Mouse (Mus musculus) retina, adult 2 months (tissue): ENCODE results near the gene Tmem189.
"Not testable (repeated sequence)": the region's sequence is repeated elsewhere in the genome, so short reads cannot be mapped to it uniquely, and the experiment has no call there.

Experiments used
- DNase-seq: peaks from one replicate; pipeline ENCODE4 v3.0.0-alpha.2; 2012; ENCODE audit warnings: low read depth, low spot score

Gene Tmem189

DNA sequence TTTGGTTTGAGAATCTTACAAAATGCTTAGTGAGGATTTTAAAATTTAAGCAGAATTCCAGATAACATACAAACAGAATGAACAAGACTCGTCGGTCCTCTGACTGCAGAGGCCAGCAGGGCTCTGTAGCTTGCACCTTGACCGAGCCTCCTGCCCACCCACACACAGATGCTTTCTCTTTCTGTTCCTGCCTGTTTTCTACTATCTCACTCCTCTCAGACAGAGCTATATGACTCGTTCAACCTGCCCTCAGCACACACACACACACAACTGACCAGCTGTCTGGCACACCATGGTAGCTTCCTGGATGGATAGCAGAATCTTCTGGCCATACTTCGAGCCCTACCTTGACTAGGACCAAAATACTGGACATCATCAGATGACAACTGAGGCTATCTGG is 66.7 kb downstream of the Tmem189 start:
- DNase-seq, result no peak

DNA sequence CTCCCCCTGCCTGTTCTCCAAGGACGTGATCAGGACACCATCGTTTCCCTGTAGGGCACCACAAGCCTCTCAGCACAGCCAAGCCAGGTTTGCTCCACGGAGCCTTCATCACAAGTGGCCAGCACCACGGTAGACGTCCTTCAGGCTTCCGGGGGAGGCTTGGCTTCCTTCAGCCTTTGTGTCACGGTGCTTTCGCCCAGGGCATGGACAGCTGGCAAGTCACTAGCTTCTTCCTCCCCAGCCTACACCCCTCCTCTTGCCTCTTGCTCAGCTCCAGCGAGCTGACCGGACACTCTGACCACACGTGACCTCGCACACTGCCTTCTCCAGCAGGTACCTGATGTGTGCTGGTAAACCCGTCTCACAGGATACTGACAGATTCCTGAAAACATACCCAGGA is 67.3 kb downstream of the Tmem189 start:
- no peak for DNase-seq

DNA sequence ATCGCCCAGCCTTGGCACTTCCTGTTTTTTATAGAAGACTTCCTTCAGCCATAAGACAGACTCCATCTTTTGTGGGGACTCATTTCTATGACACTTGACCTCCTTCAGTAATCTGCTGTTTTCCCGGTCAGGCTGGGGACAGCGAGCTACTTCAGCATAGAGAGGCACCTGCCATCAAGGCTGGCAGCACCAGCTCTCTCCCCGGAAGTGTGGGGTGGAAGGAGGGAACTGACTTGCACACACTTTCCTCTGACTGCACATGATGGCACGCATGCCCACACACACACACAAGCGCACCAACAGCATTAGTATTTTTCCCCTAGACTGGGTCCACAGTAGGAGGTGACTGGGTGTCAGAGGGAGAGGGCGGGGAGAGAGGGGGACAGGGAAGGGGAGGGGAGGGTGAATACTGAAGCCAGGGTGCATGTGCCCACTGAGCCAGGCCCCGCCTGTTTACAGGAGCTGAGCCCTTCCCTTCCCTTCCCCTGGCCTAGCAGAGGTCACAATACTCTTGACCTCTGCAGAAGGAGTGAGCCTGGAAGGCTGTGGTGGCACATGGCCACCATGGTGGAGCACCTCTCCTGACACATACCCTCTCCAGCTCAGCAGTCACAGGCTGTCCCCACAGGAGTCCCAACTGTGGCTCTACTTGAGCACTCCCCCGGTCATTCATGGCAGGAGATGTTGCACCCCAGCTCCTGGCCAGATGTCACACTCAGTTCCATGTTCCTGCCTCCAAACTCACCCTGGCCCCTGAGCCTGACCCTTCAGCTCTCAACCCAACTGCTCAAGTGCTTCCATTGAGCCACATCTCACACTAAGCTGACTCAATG is 68.2 kb downstream of the Tmem189 start:
- no peak for DNase-seq

DNA sequence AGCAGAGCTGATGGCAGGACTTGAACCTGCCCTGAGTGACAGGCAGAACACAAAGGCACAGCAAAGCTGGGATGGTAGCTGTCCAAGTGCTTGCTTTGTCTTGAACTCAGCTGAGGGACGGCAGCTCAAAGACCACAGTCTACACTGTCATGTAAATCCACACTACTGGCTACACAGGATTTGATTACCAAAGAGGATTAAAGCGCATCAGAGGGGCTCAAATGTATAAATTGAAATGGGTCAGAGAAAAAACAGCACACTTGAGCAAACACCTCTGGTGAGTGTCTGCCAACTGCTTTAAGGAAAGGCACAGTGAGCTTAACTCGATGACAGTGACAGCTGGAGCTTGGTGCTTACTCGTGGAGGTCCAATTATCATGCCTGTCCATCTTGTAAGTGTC is 72.2 kb downstream of the Tmem189 start:
- DNase-seq, result peak; percentile 32

DNA sequence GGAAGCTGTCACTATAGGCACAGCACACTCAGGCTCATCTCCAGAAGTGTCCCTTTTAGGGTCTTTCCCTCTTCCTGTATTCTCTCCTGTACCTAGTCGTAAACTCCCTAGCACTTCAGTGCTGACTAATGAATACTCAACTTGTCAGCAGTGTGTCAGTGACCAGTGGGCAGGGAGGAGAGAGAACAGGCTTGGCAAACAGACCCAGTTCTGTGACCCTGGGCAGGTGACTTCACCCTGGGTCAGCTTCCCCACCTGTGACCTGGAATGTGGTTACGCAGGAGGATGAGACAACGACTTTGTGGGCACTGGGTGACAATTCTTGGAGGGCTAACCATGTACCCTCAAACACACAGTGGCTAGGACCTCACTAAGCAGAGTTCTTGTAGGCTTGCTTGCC is 72.6 kb downstream of the Tmem189 start:
- no peak for DNase-seq

DNA sequence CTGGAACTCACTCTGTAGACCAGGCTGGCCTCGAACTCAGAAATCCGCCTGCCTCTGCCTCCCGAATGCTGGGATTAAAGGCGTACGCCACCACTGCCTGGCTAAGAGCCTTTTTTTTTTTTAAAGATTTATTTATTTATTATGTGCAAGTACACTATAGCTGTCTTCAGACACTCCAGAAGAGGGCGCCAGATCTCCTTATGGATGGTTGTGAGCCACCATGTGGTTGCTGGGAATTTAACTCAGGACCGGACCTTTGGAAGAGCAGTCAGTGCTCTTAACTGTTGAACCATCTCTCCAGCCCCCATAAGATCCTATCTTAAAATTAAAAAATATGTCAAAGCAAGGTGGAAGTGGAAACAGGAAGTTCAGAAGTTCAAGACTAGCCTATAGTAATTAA is 76.3 kb downstream of the Tmem189 start:
- DNase-seq, result not testable (repeated sequence)

DNA sequence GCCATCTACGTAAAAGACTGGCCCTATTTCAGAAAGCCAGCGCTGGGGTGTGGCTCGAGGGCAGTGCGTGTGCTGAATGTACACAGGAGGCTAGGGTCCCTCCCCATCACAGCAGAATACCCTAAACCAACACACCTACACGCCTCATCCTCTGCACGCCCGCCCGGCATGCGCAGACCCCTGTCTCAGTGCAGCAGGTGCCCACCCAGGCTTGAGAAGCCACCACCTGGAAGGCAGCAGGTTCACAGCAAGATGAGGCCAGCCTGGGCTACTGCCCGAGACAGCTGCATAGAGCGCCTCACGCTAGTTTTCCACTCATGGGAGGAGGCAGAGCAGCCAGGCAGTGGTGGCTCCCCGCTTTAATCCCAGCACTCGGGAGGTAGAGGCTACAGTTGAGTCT is 77.5 kb downstream of the Tmem189 start:
- DNase-seq, result no peak

DNA sequence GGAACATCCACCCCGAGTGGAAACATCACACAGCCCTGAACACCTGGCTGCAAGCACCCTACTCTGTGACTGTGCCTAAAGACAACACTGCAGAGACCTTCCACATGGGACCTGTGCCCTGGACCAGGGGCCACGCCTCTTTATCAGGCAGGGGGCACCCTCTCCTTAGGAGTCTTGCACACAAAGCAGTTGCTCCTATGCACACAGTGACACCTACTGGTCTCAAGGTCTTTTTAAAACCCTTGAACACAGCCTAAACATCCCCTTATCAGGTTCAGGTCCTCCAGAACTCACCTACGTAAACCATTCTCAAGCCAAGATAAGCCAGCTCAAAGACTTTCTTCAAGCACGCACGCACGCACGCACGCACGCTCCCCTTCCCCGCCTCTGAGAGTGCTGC is 78.3 kb downstream of the Tmem189 start:
- no peak for DNase-seq

DNA sequence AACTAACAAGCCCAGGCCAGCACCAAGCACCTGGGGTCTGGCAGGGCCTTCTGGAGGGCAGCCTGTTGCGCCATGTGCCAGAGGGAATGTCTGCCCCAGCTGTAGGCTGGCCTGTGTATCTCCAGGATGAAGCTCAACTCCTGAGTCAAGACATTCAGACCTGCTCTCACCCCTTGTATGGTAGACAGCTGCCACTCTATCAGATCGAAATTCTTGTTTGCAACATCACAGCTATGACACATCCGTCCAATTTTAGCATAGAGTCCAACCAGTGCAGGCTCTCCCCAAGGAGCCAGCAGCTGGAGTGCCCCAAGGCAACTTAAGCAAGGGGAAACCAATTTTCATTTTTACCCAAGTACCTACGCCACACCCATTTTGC is 82.9 kb downstream of the Tmem189 start:
- DNase-seq, result no peak

DNA sequence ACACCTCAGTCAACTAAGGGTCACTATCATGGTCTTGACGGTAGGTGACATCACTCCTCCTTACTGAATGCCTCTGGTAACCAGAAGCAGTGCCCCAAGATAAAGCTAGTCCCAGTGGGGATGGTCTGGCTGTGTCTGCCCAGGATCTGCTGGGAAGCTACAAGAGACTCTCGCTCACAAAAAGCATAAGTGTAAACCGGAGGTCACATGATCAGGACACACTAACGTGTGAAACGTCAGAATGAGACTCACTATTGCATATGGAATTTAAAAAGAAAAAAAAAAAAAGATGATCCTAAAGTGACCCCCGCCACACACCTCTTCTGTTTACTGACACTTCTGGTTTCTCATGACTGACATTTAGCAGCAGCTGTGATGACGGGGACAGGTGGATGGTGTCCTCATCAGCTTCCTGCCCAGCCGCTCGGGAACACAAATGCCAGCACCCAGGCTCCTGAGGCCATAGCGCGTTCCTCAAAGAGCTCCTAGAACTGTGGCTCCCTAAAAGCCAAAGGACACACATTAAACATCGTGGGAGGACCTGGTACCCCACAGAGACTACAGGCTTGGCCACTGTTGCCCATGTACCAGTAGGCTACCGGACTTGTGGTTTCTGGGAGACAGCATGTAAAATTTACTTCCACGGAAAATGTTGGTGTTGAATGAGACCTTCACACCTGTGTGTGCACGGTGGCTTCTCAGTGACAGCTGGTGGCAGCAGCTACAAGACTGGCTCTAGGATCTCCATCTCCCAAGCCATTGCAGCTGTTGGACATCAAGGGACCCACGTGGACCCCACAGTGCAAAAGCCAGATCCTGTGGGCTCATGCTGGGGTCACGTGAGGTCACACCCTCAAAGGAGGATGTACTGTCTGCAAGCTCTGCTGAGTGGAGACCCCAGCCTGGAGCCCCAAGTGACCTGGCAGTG is 83.5 kb downstream of the Tmem189 start:
- DNase-seq, result no peak

DNA sequence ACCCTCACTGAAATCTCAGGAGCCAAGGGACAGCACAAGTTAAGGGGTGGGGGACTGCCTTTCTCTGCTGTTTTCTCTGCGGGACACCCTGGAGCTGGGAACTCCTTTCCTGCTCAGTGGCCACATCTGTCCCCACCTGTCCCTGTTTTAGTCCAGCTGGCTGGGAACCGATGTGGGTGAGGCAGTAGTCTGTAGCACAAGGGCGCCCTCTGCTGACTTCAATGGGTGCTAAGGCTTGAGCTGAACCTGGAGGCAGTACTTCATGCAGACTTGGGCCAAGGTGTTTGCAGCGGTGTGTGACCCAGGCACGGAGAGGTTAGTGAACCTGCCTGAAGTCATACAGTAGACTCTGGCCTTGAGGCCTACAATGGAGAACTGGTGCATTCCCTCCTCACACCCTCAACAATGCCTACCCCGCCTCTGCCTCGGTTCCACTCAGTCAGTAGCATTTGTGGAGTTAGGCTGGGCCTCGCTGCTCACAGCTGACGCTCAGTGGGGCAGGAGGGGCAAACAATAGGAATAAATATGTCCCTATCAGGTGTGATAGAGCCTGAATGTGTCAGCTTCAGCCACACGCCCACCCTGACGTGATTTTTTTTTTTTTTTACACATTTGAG is 84.3 kb downstream of the Tmem189 start:
- DNase-seq, result peak; percentile 58

DNA sequence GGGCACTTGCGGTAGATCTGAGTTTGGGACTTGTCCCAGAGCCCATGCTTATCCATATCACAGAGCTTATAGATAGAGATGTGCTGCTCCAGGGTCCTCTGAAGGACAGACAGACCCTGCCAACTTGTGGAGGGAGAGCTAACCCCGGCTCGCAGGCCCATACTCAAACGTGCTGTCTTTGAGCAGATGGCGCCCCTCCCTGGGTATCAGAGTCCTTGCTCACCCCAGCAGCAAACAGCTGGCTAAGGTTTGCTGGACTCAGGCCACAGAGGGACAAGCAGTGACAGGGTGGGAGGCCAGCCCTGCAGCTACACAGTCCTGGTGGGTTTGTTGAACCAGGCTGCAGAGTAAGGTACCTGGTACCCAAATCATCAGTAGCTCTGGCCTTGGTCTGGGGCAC is 86.6 kb downstream of the Tmem189 start:
- no peak for DNase-seq

DNA sequence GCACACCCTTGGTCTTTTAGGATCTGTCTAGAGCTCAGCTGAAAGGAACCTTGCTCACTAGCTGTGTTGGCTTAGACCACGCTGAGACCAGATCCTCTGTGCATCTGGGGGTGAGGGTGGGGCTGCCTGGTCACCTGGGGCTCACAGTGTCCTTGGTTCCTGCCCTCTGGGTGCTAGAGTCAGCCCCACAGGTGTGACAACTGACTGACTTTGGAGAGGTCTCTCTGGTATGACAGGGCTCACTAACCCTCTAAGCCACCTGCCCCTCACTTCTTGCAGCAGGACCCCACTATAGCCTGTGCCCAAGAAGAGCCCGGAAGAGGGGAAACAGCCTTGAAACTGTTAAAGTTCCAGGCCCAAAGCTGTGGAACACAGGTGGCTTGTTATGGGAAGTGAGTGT is 87.3 kb downstream of the Tmem189 start:
- DNase-seq, result no peak

DNA sequence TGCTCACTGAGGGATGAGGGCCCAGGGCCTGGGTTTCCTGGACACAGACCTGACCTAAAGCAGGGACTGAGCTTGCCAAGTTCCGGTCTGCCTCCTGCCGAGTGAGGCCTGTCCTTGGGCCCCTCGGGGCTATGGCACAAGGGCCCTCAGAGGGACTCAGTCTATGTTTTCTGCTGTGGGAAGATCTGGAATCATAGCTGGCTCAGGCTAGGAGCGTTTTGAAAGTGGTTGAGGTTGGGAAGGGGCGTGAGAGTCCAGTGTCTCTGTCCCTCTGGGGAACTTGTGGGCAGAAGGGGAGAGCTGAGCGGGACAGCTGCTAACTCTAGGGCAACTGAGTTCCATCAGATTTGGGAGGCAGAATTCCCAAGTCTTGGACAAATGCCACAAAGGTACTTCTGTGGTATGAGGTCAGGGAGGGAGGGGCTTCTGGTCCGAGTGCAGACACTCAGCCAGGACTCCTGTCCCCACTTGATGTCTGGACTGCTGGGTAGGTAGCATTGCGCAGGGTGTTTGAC is 89.1 kb downstream of the Tmem189 start:
- no peak for DNase-seq

DNA sequence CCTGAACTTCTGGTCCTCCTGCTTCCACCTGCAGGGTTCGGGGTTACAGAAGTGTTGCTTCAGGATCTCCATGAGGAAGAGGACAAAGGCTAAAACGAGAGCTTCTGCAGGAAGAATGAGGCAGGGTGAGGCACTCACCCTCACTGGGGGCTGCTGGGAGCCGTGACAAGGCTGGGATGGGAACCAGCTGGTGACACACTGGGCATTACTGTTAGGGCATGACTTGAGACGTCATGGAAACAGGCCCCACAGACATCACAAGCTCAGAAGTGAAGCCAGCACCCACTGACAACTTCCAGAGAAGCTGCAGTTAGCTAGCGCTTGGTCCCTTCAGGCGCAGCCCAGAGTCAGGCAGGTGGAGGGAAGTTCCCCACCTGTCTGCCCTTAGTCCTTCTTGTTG is 89.7 kb downstream of the Tmem189 start:
- DNase-seq, result no peak

DNA sequence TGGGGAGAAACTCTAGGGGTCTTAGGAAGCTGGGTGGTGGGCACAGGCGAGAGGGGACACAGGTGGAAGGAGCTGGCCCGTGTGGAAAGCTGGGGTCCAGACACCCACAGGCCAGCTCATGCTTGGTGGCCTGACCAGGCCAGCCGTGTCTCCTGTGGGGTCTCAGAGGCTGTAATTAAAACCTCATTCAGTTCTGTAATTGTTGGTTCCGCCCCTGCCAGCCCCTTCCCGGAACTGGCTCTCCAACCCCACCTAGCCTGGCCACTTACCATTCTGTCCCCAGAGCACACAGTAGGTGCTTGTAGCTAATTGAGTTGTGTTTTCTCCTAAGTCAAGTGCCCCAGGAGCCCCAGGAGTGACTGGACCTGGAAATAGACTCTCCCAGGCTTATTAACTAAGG is 90.4 kb downstream of the Tmem189 start:
- DNase-seq, result no peak

DNA sequence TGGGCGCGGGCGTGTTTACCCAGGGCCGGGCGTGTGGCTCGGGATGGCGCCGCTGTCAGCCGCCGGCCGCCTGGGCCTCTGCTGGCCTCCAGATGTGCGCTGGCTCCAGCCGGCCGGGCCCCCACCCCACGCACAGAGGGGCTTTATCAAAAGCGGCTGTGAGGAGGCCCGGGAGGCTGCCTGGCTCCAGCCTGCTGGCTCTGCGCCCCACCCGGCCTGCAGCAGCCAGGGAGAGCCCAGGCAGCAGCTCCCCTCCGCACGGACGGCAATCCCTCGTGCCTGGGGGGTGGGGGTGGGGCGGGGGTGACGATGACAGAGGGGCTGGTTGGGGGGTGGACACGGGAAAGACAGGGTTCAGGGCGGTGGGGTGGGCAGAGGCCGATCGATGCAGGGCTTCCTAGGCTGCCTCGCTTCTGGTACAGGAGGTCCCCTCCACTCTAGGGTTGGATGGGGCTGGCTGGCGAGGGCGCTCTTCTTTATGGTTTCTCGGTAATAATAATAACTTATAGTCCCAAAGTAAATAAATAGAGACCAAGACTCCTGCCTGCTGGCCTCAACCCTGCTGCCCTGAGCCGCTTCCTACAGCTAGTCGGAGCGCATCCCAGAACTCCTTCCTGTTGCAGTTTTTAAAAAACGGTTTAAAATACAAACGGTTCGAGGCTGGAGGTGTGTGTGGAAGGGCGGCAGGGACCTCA is 92.0 kb downstream of the Tmem189 start:
- DNase-seq, result no peak

DNA sequence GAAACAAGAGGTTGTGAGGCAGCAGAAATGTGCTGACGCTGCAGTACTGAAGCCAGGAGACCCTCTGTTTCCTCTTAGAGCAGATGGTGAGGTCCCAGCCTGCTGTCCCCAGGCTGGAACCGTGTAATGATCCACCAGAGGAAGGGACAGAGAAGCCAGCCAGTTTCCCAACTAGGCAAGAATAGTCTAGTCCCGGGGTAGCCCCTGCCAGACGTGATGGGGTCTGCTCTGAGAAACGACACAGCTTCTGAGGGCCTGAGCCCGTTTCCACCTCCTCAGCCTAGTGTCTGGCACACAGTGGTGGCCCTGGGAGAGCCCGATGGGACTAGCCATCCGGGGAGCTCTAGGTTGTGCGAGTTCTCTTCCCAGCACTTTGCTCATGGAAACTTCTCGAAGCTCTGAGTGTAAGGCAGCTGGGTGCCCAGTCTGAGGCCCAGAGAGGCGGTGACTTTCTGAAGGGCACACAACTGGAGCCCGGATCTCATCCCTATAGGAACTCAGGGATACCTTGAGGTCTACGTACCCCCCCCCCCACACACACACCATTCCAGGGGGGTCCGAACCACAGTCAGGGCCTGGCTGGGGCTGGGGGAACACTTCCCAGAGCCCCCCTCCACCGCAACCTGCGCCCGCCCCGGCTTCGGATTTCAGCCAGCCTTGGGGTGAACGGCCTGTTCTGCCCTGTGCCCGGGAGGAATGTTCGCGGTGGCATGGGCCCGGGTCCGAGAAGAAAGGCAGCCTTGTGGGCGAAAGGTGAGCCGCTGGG is 92.7 kb downstream of the Tmem189 start:
- no peak for DNase-seq

DNA sequence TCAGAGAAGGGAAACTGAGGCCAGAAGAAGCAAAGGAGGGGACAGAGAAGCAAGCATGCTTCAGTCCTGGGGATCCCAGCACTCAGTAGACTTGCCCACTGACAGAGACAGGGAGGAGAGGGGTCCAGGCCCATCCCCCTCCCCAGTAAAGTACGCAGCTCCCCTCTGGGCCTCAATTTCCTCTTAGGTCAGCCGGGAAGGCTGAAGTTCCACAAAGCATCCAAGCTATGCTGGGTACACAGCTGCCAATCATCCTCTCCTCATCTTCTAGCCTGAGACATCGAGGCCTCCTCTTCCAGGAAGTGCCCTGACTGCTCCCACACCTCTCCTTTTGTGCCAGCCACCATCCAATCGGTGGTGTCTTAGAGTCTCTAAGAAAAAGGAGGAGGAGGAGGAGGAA is 93.4 kb downstream of the Tmem189 start:
- DNase-seq, result no peak

DNA sequence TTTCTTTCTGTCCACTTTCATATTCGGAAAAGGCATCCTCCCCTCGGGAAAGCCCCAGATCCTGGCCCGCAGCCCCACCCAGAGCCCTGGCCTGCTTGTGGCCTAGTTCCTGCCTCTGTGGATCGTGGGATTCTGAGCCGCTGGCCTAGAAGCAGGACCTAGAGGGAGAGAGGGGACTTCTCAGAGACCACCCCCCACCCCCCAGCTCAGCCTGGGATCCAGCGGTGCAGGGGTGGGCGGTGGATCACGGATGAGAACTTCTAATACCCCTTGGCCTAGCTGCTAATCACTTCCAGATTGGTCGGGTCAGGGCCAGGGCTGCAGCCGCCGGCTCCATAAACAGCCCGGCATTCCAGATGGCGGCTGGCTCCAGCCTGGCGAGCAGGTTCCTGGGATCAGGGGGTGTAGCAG is 93.9 kb downstream of the Tmem189 start:
- DNase-seq, result no peak

DNA sequence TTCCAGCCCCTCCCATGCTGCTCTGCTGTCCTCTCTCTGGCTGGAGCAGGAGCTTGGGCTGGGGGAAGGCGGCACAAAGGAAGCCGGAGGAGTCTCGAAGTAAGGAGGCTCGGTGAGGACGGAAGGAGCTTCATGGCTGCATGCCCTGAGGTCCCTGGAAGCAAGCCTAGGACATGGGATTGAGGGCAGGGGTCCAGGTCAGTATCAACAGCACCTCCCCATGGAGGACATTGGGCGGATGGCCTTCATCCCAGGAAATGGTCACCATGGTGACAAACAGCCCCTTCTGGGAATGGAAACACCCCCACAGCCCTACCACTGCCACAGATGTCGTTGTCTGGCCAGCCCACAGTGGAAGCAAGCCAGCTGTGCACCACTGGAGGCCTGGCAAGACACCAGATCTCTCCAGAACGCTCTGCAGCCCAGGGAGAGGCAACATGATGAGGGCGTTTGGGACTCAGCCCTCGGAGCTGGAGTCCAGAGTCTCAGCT is 95.1 kb downstream of the Tmem189 start:
- no peak for DNase-seq
